Mouse (Mus musculus) left cerebral cortex, postnatal 36 days (tissue): ENCODE data around the gene Prkag2. TPM values are rescaled to one million over a fixed set of nuclear protein-coding genes. Genes with fewer than 3 reads are reported as not detected.

ENCODE experiments used
- DNase-seq, 2 experiments: peaks; one replicate each; pipeline ENCODE4 v3.0.0; 2021 to 2022; ENCODE audit warnings: low spot score in 2 of 2, mixed read lengths in 1 of 2
- intact Hi-C: fragments of 180-260 bp; cut with DNase I; formaldehyde crosslinking; loops from one replicate; pipeline ENCODE4 v1.15.1; 2025
- total RNA-seq, 2 experiments: library from RNA; stranded (reverse); gene quantifications; 2 replicates each; pipeline ENCODE4 v1.2.3; 2021

The Prkag2 gene
- total RNA-seq, 2 experiments from 2014 or later, result 90.6 to 123 TPM

DNA sequence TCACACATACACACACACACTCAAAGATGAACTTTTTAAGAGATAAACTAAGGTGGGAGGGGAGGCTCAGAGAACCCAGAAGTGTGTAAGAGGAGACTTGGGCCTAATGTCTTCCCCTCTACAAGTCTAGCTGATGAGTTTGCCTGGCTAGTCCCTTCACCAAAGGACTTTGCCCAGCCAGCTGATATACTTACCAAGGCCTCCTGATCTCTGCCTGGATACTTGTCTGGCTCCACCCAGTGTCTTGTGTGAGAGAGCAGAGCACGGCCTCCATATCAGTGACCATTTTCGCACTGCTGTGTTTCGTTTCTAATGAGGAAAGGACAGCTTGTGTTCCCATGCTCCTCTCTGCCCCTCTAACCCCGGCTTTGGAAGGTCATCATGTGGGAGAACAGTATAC is 88.3 kb downstream of the Prkag2 start:
- DNase-seq, result no peak
- intact Hi-C loops, result no loop called here

DNA sequence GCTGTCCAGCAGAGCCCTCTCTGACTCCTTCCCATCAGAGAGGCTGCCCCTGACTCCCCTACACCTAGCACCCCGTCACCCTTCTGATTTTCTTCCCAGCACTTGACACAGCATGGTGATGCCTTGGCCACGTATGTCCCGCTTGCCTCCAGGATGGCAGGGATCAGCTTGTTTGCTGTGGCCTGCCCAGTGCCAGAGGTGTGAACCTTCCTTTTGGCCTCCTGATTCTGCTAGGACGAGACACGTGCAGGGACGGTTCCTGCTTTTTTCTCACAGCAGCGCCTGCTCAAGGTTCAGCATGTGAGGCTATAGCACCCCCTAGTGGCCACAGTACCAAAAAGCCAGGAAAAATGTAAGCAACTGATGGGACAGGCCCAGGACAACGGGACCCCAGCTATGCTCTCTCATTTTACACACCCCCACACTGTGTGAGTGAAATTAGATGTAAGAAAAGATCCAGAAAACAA is 89.4 kb downstream of the Prkag2 start:
- intact Hi-C loops, result loop anchor here (2.0 kb wide), 2 partner anchors 102 to 336 kb away; no protein-coding TSS in a partner anchor

GRCm38 (mm10) chr5:25010438-25010892 is 90.0 kb downstream of the Prkag2 start:
- peak; percentile 88 for DNase-seq
- intact Hi-C loops, result loop anchor here (2.0 kb wide), 2 partner anchors 102 to 336 kb away; no protein-coding TSS in a partner anchor

More for the DNA sequence above, 89.4 kb downstream of the Prkag2 start:
- DNase-seq, result peak; percentile 71 to 82

DNA sequence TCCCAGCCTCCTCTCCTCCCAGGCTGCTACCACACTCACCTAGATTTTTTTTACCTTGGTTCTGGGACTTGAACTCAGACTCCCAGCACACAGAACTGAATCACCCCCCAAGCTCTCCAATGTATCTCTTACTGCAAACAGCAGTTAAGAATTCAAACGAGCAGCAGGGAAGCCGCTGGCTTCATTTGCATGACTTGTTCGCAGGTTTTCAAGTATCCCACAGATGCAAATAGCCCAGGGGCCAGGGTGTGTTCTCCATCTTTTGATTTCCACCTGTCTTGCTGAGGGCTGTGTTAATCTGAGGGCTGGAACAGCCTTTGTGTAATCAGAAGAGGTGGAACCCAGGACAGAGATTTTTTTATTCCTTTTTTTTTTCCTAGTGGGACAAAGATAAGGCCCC is 90.7 kb downstream of the Prkag2 start:
- intact Hi-C loops, result loop anchor here (2.0 kb wide), 2 partner anchors 101 to 335 kb away; no protein-coding TSS in a partner anchor

DNA sequence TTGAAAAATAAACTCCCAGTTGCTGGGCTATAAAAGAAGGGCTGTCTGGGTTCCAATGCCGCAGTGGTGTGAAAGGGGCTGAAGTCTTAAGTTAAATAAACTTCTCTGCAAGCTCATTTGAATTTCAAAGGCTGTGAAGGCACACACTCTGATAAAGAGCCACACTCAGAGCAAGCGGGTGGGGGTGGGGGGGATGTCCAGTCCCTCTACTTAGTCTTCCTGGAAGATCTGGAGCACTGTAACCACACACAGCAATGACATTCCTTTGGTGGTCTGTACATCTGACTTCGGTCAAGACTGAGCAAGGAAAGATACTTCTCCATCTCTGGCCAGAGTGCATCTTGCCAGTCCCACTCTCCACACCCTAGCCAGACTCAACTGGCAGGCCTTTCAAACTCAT is 91.5 kb downstream of the Prkag2 start:
- intact Hi-C loops, result no loop called here
- DNase-seq, result no peak

More for the DNA sequence above, 90.7 kb downstream of the Prkag2 start:
- DNase-seq, result no peak

DNA sequence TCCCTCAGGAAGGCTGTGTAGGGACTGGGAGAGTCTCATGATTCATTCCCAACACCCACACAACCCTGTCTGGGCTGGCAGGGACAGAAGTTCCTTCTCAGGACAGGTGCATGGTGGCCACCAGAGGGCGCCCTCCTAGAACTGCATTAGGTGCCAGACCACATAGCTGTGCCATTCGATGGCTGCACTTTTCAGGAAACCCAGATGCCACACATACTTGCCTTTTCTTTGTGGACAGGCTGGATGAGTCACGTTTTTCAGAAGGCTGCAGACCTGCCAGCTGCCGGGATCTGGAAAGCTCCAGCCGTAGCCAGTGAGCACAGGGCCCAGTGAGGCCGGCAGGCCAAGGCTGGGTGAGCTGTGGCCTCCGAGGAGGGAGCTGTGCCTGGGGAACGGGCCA is 93.6 kb downstream of the Prkag2 start:
- intact Hi-C loops, result no loop called here
- peak; percentile 78 to 83 for DNase-seq

- intact Hi-C loops, result no loop called here
- no peak for DNase-seq
These were observed 94.8 kb downstream of the Prkag2 start for GRCm38 (mm10) chr5:25005532-25006129.

DNA sequence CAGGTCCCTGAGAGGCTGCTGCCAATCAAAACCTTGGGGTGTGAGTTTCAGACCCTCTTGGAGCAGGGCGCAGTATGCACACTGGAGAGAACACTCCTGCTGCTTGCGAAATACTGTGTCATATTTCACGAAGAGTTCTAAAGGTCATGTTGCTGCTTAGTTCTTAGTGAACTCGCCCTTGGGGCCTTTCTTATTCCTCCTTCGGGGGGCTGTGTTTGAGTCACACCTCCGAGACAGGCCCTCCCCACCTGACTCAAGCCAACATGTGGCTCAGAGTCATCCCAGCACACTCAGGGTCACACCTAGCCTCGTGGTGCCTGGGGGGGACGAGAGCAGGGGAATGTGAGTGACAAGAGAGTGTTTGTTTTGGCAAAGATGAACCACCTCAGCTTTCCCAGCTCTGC is 99.0 kb downstream of the Prkag2 start:
- DNase-seq, result no peak
- intact Hi-C loops, result no loop called here

DNA sequence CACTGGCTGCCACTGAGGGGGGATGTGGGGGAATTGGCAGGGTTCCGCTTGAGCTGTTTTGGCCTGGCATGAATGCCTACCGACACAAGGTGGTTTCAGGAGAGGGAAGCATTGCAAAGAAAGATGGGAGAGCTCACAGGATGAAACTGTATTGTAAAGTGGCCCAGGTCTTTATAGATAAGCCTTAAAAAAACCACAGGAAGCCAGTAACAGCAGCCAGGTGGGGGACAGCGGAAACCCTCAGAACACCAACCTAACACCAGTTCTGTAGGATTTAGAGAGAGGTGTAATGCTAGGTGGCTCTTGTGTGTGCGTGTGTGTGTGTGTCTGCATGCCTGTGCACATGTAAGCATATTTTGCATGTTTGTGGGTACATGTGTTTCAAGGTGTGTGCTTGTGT is 101.1 kb downstream of the Prkag2 start:
- no peak for DNase-seq
- intact Hi-C loops, result loop anchor here (5.0 kb wide), 1 partner anchor 87 kb away; no protein-coding TSS in a partner anchor

DNA sequence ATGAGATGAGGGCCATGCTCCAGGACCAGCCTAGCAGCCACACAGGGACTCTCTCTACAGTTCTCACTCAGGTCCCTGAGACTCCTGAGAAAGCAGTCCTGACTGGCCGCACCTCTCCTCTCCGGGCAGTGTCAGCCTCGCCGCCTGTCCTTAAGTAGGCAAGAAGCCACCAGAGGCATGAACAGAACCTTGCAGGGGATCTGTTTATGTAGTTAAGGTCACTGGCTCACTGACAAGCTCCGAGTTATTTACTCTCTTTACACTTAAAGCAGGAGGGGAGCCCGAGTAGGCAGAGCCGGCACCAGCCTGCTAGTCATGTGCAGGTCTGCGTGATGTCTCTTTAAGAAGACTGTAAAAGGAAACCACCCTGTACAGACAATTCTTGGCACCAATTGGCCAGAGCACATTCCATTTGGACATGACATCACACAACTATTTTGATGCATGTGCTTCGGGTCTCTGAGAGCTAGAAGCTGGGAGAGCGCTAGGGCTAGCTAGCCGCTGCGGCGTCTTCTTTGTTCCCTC is 104.8 kb downstream of the Prkag2 start:
- intact Hi-C loops, result loop anchor here (5.0 kb wide), 1 partner anchor 83 kb away; no protein-coding TSS in a partner anchor
- peak; percentile 61 to 72 for DNase-seq

GRCm38 (mm10) chr5:24993190-24993589 is 107.3 kb downstream of the Prkag2 start:
- DNase-seq, result no peak
- intact Hi-C loops, result no loop called here

DNA sequence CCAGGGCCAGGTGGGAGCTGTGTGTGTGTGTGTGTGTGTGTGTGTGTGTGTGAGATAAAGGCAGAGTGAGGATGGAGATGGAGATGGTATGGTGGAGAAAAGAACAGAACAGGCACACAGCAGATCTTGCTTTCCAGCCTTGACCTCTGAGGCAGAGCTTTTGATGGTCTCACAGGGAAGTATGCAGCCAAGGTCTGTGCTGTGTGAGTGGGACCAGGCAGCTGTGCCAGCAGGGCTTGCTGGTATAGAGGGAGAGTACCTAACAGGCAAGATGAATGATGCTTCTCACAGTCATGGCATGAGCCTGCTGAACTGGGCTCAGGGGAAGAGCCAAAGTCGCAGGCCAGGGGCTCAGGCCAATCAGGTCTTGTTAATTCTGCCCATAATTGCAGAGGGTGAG is 108.9 kb downstream of the Prkag2 start:
- no peak for DNase-seq
- intact Hi-C loops, result no loop called here

DNA sequence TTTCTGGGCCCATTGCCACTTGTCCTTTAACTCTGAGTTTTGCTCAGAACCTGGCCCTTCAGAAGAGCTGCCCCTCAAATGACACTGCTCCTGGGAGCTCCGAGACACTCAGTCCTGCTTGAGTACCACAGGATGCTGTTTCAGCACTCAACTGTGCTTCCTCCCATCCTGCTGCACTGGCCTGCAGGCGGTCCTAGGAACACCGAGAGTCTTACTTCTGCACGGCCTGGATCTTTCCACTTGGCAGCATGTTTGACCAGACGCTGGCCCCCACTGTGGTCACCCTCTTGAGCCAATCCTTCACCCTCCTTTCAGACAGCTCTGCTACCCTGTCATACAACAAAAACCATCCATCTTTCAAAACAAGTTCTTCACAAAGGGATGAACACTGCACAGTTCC is 110.0 kb downstream of the Prkag2 start:
- intact Hi-C loops, result no loop called here
- DNase-seq, result no peak

GRCm38 (mm10) chr5:24989683-24990082 is 110.8 kb downstream of the Prkag2 start:
- peak; percentile 33 to 57 for DNase-seq
- intact Hi-C loops, result loop anchor here (5.0 kb wide), 2 partner anchors 82 to 147 kb away; partner anchors contain the start of gene Rheb

DNA sequence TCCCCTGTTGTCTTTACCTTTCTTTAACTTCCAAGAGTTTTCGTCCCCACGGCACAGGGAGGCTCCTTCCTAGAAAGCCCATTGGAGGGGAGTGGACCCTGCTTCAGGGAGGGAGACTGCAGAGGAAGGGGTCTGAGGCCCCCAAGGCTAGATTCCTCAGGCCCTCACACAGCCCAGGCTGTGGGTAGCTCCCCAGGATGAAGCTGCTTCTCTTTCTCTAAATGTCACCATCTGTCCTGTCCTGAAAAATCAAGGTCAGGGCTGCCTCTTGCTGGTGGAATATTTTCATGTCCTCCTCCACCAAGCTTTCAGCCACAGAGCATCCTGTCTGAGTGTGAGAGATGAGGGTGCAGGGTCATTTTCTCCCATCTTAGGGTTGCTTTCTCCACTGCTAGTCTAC is 113.5 kb downstream of the Prkag2 start:
- intact Hi-C loops, result loop anchor here (5.0 kb wide), 2 partner anchors 80 to 145 kb away; partner anchors contain the start of gene Rheb
- DNase-seq, result no peak

GRCm38 (mm10) chr5:24986204-24986940 is 114.1 kb downstream of the Prkag2 start:
- intact Hi-C loops, result loop anchor here (5.0 kb wide), 2 partner anchors 79 to 144 kb away; partner anchors contain the start of gene Rheb
- DNase-seq, result peak in 1 of 2 experiments; percentile 21

DNA sequence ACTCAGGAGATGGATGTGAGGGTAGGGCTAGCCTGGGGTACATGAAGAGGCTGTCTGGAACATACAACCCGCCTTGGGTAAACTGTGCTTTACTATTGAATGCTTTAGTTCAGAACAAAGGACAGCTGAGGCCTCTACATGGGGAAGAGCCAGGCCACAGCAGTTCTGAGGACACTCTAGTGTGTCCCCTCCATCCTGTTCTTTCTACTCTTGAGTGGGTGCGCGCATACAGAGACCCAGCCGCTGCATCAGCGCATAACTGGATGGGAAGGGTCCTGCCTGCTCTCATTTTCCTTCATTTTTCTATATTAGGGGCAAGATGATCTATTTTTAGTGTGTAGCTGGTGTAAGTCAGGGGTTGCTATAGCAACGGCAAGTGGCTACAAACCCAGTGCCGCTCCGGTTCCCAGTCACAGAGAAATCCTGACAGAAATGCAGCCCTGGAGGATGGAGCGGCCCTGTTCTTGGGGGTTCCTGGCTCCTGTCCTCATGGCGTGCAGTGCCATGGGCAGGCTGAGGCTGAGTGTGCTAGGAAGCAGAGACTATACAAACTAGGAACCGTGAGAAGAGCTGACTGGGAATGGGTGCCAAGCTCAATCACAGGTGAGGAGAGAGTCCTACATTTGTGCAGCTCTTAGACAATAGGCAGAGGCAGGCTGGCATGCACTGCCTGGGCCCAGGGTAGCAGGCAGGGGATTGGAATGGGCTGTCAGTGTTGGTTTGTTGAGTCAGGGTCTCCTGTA is 114.8 kb downstream of the Prkag2 start:
- intact Hi-C loops, result loop anchor here (5.0 kb wide), 2 partner anchors 78 to 143 kb away; partner anchors contain the start of gene Rheb

DNA sequence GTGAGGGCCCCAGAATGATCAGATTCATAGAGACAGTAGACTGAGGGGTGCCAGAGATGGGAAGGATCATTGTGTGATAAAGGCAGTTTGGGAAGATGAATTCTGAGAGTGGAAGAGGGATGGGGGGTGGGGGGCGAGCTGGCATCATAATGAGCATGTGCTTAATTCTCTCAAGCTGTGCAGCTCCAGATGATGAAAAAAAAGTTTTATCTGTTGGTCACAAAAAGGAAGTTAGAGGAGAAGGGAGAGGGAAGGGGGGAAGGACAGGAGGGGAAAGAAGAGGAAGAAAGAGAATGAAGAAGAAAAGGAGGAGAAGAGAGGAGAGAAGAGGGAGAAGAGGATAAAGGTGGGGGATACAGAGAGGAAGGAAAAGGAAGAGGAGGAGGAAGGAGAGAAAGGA is 116.3 kb downstream of the Prkag2 start:
- no peak for DNase-seq
- intact Hi-C loops, result no loop called here

More for the DNA sequence above, 114.8 kb downstream of the Prkag2 start:
- DNase-seq, result peak; percentile 76

GRCm38 (mm10) chr5:24983539-24983938 is 116.9 kb downstream of the Prkag2 start:
- DNase-seq, result peak in 1 of 2 experiments; percentile 31
- intact Hi-C loops, result no loop called here
